Mouse (Mus musculus) pancreas, adult 10 weeks (tissue): Measurements from ENCODE around the gene Olfr957. TPM values are rescaled to one million over a fixed set of nuclear protein-coding genes. Genes with fewer than 3 reads are reported as not detected.

ENCODE experiments used
- polyA plus RNA-seq: library from polyadenylated mRNA; stranded (reverse); fragments of 350-450 nt; fragmentation: Illumina TruSeq; extraction: RNeasy Lipid Tissue Mini Kit (QIAGEN cat#74804); gene quantifications from one replicate; pipeline ENCODE4 v1.2.3, GENCODE M21; 2015; ENCODE audit warnings: low read depth, low replicate concordance; ENCODE audit not compliant: insufficient read depth

Gene Olfr957
- not detected for polyA plus RNA-seq

GRCm38 (mm10) chr9:39515531-39515930 lies at the start of gene Olfr957:
Gene Olfr957, minus strand, starts transcription at chr9:39515809.

DNA sequence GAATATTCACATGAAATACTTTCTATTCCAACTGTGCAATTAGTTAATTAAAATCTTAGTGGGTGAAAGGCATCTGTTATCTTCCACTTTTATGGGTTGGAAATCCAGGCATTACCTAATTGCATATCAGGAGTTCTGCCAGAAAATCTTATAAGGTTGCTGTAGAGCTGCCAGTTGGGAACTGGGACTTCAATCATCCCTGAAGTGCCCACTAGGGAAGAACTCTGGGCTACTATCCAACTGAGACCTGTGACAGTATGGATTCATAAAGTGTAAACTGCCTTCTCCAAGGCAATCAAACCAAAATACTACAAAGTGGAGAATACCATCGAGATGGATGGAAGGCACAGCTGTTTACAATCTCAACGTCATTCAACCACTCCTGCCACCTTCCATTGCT lies 38.3 kb upstream of the Olfr957 start, which contains the start of gene Olfr958:
Gene Olfr958, minus strand, starts transcription at position 109 of the 400 bp plus-strand sequence.

GRCm38 (mm10) chr9:39493895-39494294 lies 21.7 kb downstream of the Olfr957 start, which contains the start of gene Olfr44:
Gene Olfr44, minus strand, starts transcription at chr9:39493995.

GRCm38 (mm10) chr9:39471844-39472243 lies 43.8 kb downstream of the Olfr957 start, which contains the start of gene Olfr955:
Gene Olfr955, minus strand, starts transcription at chr9:39471944.

Other genes starting within 250 kb of the Olfr957 start
- not detected for gene Olfr945, start 239.0 kb downstream of the Olfr957 start, polyA plus RNA-seq
- gene Olfr948, start 189.8 kb downstream of the Olfr957 start, polyA plus RNA-seq: not detected
- gene Olfr951, start 128.4 kb downstream of the Olfr957 start, polyA plus RNA-seq: not detected
- not detected for gene Olfr952, start 88.7 kb downstream of the Olfr957 start, polyA plus RNA-seq
- gene Olfr954, start 59.1 kb downstream of the Olfr957 start, polyA plus RNA-seq: not detected
- not detected for gene Olfr955, start 43.9 kb downstream of the Olfr957 start, polyA plus RNA-seq
- gene Olfr44, start 21.8 kb downstream of the Olfr957 start, polyA plus RNA-seq: not detected
- gene Olfr958, start 38.2 kb upstream of the Olfr957 start, polyA plus RNA-seq: not detected
- not detected for gene Olfr959, start 59.8 kb upstream of the Olfr957 start, polyA plus RNA-seq
- gene AW551984, start 88.6 kb upstream of the Olfr957 start, polyA plus RNA-seq: 2.0 TPM
- gene Olfr148, start 94.8 kb upstream of the Olfr957 start, polyA plus RNA-seq: not detected
- not detected for gene Olfr960, start 105.6 kb upstream of the Olfr957 start, polyA plus RNA-seq
- not detected for gene Olfr961, start 129.3 kb upstream of the Olfr957 start, polyA plus RNA-seq
- gene Olfr963, start 151.4 kb upstream of the Olfr957 start, polyA plus RNA-seq: not detected
- not detected for gene Olfr149, start 191.3 kb upstream of the Olfr957 start, polyA plus RNA-seq
- not detected for gene Olfr965, start 195.5 kb upstream of the Olfr957 start, polyA plus RNA-seq
- gene Olfr150, start 215.2 kb upstream of the Olfr957 start, polyA plus RNA-seq: not detected
- not detected for gene Olfr967, start 230.4 kb upstream of the Olfr957 start, polyA plus RNA-seq